Mouse (Mus musculus): ENCODE data around the gene Acap1. TPM values are rescaled to one million over a fixed set of nuclear protein-coding genes. Genes with fewer than 3 reads are reported as not detected.
"Not testable (repeated sequence)": the region's sequence is repeated elsewhere in the genome, so short reads cannot be mapped to it uniquely, and the experiment has no call there.

Gene Acap1
- polyA plus RNA-seq, 1 experiment from 2014 or later = 150 TPM

DNA sequence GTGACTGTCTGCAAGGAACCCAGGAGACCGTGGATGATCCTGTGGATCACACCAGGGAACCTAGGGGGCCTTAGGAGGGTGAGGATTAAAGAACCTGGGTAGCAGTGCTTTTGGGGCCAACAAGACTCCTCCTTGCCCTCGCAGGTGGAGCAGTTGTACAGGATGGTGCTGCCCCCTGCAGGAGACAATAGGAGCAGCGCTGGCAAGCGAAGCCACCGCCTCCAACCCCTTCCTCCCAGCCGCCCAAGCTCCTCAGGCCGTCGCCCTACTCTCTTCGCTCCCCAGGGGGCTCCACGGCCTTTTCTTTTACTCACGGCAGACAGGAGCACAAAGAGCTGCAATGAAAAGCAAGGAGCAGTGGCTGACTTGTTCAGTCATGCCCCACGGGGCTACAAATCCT lies 18.5 kb downstream of the Acap1 start:
- DNase-seq (ENCODE audit: low spot score) = peak; percentile 95

- DNase-seq (ENCODE audit: low spot score) = no peak
Measured at GRCm38 (mm10) chr11:69876186-69876585, 19.2 kb downstream of the Acap1 start.

GRCm38 (mm10) chr11:69872451-69872850 lies 22.9 kb downstream of the Acap1 start:
- no peak for DNase-seq (ENCODE audit: low spot score)

- DNase-seq (ENCODE audit: low spot score) = no peak
Measured at GRCm38 (mm10) chr11:69871822-69872221, 23.5 kb downstream of the Acap1 start.

GRCm38 (mm10) chr11:69870289-69871069 lies 24.9 kb downstream of the Acap1 start:
- DNase-seq (ENCODE audit: low spot score) = no peak

DNA sequence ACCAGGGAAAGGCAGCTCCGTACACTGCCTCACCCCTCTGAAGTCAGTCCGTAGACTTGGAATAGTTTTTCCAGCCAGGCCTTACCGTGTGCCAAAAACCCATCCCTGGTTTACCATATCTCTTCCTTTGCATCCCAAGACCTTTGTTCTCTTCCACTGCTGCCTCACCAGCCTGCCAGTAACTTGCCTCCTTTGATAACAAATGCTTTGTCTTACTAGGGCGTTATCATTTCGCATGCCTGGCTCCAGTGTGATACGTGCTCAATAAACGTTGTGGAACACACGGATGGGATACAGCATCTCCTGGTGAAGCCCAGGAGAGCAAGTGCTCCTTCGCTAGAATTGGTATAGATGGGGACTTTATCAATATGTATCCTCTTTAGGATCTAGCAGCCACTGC lies 28.0 kb downstream of the Acap1 start:
- no peak for DNase-seq (ENCODE audit: low spot score)

GRCm38 (mm10) chr11:69865561-69865960 lies 29.8 kb downstream of the Acap1 start:
- no peak for DNase-seq (ENCODE audit: low spot score)

- no peak for DNase-seq (ENCODE audit: low spot score)
Measured at GRCm38 (mm10) chr11:69864138-69864860, 31.0 kb downstream of the Acap1 start.

GRCm38 (mm10) chr11:69863729-69864128 lies 31.6 kb downstream of the Acap1 start:
- DNase-seq (ENCODE audit: low spot score) = not testable (repeated sequence)

GRCm38 (mm10) chr11:69858113-69858998 lies 37.0 kb downstream of the Acap1 start, which contains the start of gene Tnk1:
Gene Tnk1, minus strand, starts transcription at chr11:69858730.
- DNase-seq (ENCODE audit: low spot score) = no peak

DNA sequence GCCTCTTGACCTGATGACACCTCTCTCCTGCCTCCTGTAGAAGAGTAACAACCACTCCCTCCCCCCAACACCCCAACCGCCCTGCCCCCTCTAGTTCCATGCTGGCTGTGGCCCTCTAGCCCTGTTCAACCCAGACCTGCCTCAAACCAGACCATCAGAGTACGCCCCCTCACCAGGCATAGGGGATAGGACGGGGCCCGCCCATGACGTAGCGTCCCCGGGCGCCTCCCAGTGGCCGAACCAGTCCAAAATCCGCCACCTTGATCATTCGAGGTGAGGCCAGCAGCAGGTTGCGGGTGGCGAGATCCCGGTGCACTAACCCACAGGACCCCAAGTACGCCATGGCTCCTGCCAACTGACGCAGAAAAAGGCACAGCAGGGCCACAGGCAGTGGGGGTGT lies 40.0 kb downstream of the Acap1 start:
- DNase-seq (ENCODE audit: low spot score) = peak; percentile 48

GRCm38 (mm10) chr11:69854680-69855079 lies 40.7 kb downstream of the Acap1 start:
- DNase-seq (ENCODE audit: low spot score) = no peak

- no peak for DNase-seq (ENCODE audit: low spot score)
Measured at GRCm38 (mm10) chr11:69853994-69854393, 41.3 kb downstream of the Acap1 start.

DNA sequence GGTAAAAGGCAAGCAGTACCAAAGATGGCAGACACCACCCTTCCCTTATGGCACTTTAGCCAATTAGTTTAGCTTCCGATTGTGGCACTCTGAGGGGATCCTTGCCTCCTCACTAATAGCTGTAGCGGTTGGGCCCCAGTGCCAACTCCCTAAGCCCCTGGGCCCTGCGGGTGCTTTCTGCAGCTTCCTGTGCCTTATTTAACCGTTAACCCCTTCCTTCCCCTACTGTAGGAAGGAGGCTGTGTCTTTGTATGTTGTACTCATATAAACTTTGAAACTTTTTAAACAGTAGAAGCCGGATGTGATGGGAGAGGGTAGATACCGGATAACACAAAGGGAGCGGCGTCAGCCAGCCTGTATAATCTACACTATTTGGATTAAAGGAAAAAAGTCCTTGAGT lies 44.6 kb downstream of the Acap1 start:
- peak; percentile 65 for DNase-seq (ENCODE audit: low spot score)

GRCm38 (mm10) chr11:69849884-69850283 lies 45.5 kb downstream of the Acap1 start:
- DNase-seq (ENCODE audit: low spot score) = no peak

DNA sequence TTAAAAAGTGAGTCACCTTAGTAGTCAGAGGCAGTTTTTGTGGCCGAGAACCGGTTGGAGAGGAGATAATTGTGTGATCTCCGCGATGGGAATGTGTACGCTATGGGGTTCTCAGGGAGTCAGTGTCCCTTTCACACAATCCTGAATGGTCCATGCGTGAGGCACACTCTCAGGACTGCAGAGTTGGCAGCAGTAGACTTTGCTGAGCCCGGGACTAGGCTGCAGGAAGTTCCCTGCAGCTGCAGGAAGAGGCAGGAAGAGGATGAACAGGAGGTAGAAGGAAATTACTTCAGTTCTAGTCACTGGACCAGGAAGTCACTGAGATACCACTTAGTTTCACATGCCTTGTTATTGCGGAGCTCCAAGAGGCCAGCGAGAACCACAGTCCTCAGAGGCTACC lies 46.2 kb downstream of the Acap1 start:
- no peak for DNase-seq (ENCODE audit: low spot score)

DNA sequence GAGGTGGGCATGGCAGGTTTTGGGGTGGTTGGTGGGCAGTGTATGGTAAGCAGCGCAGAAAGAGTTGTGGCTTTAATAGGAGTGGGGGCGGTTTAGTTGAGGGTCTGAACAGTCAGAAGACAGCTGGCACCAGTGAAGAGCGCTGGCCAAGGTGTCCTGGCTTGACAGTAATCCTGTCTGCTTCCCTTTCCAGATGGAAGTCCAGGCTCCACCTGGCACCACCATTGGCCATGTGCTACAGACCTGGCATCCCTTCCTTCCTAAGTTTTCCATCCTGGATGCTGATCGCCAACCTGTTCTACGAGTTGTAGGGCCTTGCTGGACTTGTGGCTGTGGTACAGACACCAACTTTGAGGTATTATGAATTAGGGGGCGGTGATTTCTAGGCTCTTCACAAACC lies 47.3 kb downstream of the Acap1 start:
- no peak for DNase-seq (ENCODE audit: low spot score)

- DNase-seq (ENCODE audit: low spot score) = peak; percentile 83
Measured at GRCm38 (mm10) chr11:69846738-69847688, 48.3 kb downstream of the Acap1 start.

- DNase-seq (ENCODE audit: low spot score) = peak; percentile 91
Measured at GRCm38 (mm10) chr11:69846198-69846680, 49.1 kb downstream of the Acap1 start, which contains the start of gene Plscr3. Gene Plscr3, plus strand, starts transcription at chr11:69846376.

- no peak for DNase-seq (ENCODE audit: low spot score)
Measured at GRCm38 (mm10) chr11:69838714-69839104, 56.6 kb downstream of the Acap1 start.

Measured in thymus, postnatal 0 days (tissue).